Mouse (Mus musculus) intestine, embryonic 16.5 days (tissue): ENCODE measurements around the gene Ceacam16. TPM values are rescaled to one million over a fixed set of nuclear protein-coding genes. Genes with fewer than 3 reads are reported as not detected.

Source experiments
- ATAC-seq: fragments of 200-750 bp; cut with Nextera tagmentation; 2 replicates; pipeline ENCODE4 v1.8.0; 2017; ENCODE audit warnings: moderate TSS enrichment, moderate library complexity
- H3K27ac ChIP-seq: fragments of 300-500 bp; sonication (generic); 2 replicates; pipeline ENCODE4 v1.5.1; 2014; ENCODE audit warnings: mild to moderate bottlenecking, low read length
- H3K27me3 ChIP-seq: fragments of 300-500 bp; sonication (generic); replicated peaks from 2 replicates; pipeline ENCODE4 v1.6.1; 2014; ENCODE audit warnings: low read length, control low read depth, mixed read lengths; ENCODE audit not compliant: control insufficient read depth, insufficient read depth
- H3K36me3 ChIP-seq: fragments of 300-500 bp; sonication (generic); 2 replicates; pipeline ENCODE4 v1.6.1; 2014; ENCODE audit warnings: low read length, control low read depth; ENCODE audit not compliant: control insufficient read depth, insufficient read depth
- H3K4me1 ChIP-seq: fragments of 300-500 bp; sonication (generic); 2 replicates; pipeline ENCODE4 v1.6.1; 2014; ENCODE audit warnings: low read length, control low read depth, mixed read lengths; ENCODE audit not compliant: control insufficient read depth, insufficient read depth
- H3K4me2 ChIP-seq: fragments of 300-500 bp; sonication (generic); 2 replicates; pipeline ENCODE4 v1.6.1; 2014; ENCODE audit warnings: low read depth, low read length, control low read depth
- H3K4me3 ChIP-seq: fragments of 300-500 bp; sonication (generic); 2 replicates; pipeline ENCODE4 v1.5.1; 2014; ENCODE audit warnings: mild to moderate bottlenecking, low read length
- H3K9ac ChIP-seq: fragments of 300-500 bp; sonication (generic); 2 replicates; pipeline ENCODE4 v1.6.1; 2014; ENCODE audit warnings: low read depth, low read length
- H3K9me3 ChIP-seq: fragments of 300-500 bp; sonication (generic); 2 replicates; pipeline ENCODE4 v1.6.1; 2016; ENCODE audit warnings: low read length, control low read depth; ENCODE audit not compliant: control insufficient read depth
- WGBS: fragments of 180-500 bp; shearing (Covaris S2); extraction: QIAGEN DNeasy Blood & Tissue Kit; methylation state at CpG from one replicate; pipeline ENCODE4 v1.1.7; 2014; 5-methylcytosine and 5-hydroxymethylcytosine counted together
- polyA plus RNA-seq: library from polyadenylated mRNA; unstranded; fragments of >200 nt; fragmentation: Nextera tagmentation; extraction: Ambion mirVana; gene quantifications from 2 replicates; pipeline ENCODE4 v1.2.1, GENCODE M21; 2015

The Ceacam16 gene
- polyA plus RNA-seq, 1 experiment from 2014 or later = not detected

DNA sequence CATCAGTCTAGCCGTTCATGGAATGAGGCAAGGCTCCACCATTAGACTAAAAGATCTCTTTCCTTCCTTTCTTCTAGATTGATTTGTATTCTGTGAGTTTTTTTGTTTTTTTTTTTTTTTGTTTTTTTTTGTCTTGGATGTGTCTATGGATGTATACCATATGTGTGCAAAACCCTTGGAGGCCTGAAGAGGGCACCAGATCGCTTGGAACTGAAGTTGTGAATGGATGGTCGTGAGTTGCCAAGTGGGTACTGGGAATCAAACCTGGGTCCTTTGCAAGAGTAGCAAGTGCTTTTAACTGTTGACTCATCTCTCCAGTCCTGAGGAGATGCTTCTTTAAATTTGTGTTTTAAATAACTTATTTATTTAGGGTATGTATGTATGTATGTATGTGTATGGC is 27.0 kb downstream of the Ceacam16 start:
- H3K27me3 ChIP-seq = no peaks in the 10 kb centered on the region
- H3K4me2 ChIP-seq = no peak overlapping the region
- no peaks in the 10 kb centered on the region for H3K36me3 ChIP-seq
- peaks cover 3% of the 10 kb centered on the region; the same call in 1 of the 2 replicates for H3K9me3 ChIP-seq
- H3K9ac ChIP-seq = no peak overlapping the region
- WGBS = 69% methylated on average over 3 of the region's 3 CpGs
- no peak overlapping the region for H3K4me3 ChIP-seq
- no peak for ATAC-seq
- no peak overlapping the region for H3K27ac ChIP-seq
- H3K4me1 ChIP-seq = peaks cover 21% of the 10 kb centered on the region

DNA sequence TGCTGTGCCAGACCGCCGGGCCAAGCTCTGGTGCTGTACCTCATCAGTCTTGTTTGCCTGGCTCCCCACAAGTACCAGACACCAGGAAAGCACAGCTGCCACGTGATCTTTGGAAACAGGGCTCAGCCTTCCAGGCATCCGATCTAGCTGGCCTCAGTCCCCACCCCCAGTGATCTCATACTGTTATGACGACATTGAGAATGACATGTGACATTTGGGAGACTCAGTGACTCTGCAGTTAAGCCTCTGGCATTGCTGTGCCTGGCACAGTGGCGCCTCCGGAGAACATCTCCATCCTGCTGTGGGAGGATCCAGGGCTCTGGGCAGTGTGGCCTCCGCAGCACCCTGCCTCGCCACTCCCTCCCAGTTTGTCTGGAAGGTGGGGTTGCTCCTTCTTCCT is 29.3 kb downstream of the Ceacam16 start:
- whole genome bisulfite sequencing = 36% methylated on average over 9 of the region's 9 CpGs
- ATAC-seq = peak; percentile 31
- H3K27ac ChIP-seq = no peak overlapping the region; the same call in 1 of the 2 replicates

GRCm38 (mm10) chr7:19830682-19831156 is 30.4 kb downstream of the Ceacam16 start:
- H3K9me3 ChIP-seq = peaks cover 3% of the 10 kb centered on the region; the same call in 1 of the 2 replicates
- H3K27me3 ChIP-seq = no peaks in the 10 kb centered on the region
- H3K4me1 ChIP-seq = peaks cover 30% of the 10 kb centered on the region
- peak; percentile 90 for ATAC-seq
- H3K4me2 ChIP-seq = peak overlapping the region; percentile 32; the same call in 1 of the 2 replicates
- H3K4me3 ChIP-seq = no peak overlapping the region
- H3K9ac ChIP-seq = peak overlapping the region; percentile 44
- 27% methylated on average over 13 of the region's 13 CpGs for WGBS
- H3K36me3 ChIP-seq = no peaks in the 10 kb centered on the region
- H3K27ac ChIP-seq = peak overlapping the region; percentile 53

More for the DNA sequence above, 29.3 kb downstream of the Ceacam16 start:
- no peak overlapping the region for H3K4me2 ChIP-seq
- no peaks in the 10 kb centered on the region for H3K36me3 ChIP-seq
- no peaks in the 10 kb centered on the region for H3K27me3 ChIP-seq
- H3K4me3 ChIP-seq = no peak overlapping the region
- H3K9me3 ChIP-seq = peaks cover 3% of the 10 kb centered on the region; the same call in 1 of the 2 replicates
- H3K4me1 ChIP-seq = peaks cover 24% of the 10 kb centered on the region
- no peak overlapping the region for H3K9ac ChIP-seq

DNA sequence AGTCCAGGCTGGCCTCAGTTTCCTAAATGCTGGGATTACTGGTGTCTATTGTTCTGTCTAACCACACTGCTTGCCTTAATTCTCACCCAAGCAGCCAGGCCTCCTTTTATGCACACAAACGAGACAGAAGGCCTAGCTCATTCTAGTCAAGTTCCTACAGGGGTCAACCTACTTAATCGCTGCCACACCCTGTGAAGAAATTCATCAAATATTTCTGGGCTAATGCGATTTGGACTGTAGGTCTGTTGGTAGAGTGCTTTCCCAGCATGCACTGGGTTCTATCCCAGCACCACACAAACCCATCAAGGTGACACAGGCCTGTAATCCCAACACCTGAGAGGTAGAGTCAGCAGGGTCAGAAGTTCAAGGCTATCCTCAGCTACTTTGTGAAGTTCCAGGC is 31.4 kb downstream of the Ceacam16 start:
- Histone ChIP-seq H3K27me3 (no peaks in the 10 kb centered on the region), H3K4me2 (no peak overlapping the region), H3K4me3 (no peak overlapping the region), H3K9ac (no peak overlapping the region), H3K4me1 (peaks cover 35% of the 10 kb centered on the region), H3K27ac (no peak overlapping the region), H3K9me3 (peaks cover 3% of the 10 kb centered on the region; the same call in 1 of the 2 replicates), H3K36me3 (no peaks in the 10 kb centered on the region)
- ATAC-seq = no peak
- WGBS = 83% methylated on average over 3 of the region's 3 CpGs

DNA sequence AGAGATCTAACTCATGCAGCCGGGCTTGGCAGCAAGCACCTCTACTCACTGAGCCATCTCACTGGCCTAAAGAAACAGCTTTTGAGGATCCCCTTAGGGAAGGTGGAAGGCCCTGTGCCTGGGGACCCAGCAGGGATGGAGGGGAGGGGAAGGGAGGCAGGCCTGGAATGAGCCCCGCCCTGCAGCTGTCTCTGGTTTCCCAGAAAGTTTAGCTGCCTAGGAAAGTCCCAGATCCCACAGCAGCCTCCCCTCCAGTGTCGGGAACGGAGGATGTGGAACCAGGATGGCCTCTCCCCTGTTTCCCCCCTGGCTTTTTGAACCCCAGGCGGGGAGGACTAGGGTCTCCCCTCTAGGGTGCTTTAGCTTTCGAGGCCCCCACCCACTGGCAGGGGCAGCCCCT is 34.3 kb downstream of the Ceacam16 start:
- peak overlapping the region; percentile 33; the same call in 1 of the 2 replicates for H3K9ac ChIP-seq
- no peak for ATAC-seq
- H3K27ac ChIP-seq = peak overlapping the region; percentile 15; the same call in 1 of the 2 replicates
- H3K9me3 ChIP-seq = peaks cover 3% of the 10 kb centered on the region; the same call in 1 of the 2 replicates
- 0 out of 2 replicates have a peak, but pooled peaks cover 3% of the 10 kb centered on the region for H3K27me3 ChIP-seq
- H3K4me1 ChIP-seq = peaks cover 55% of the 10 kb centered on the region
- whole genome bisulfite sequencing = 35% methylated on average over 6 of the region's 6 CpGs
- no peak overlapping the region for H3K4me2 ChIP-seq
- no peak overlapping the region for H3K4me3 ChIP-seq
- H3K36me3 ChIP-seq = no peaks in the 10 kb centered on the region

DNA sequence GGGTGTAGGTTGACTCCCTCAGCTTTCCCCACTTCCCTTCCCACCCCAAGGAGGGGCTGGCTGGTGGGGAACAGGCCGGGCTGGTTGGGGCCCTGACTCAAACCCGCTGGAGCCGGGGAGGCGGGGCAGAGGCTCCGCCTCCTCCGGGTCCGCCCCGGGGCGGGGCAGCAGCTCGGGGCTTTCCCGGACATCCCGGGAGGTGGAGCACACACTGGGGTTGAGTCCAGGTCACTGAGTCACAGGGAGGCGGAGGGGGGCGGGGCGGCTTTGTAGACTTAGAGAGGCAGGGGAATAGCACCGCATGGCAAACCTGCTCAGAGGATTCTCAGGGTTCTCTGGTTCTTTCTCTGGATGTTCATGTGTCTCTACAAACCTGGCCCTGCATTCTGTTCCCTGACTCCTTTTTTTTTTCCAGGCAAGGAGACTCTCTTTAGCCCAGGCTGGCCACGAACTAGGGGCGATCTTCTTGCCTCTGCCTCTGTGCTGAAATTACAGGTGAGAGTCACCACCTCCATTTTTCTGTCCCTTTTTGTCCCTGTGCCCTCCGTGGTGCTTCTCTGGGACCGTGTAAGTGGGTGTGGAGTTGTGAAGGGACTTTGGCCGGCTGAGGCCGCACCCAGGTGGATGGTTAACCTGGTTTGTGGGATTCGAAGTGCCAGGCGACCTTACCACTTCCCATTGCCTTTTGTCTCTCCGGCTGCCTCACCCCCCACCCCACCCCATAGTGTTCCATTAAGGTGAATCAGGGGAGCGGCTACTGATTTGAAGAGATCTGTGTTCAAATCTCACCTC is 36.7 kb downstream of the Ceacam16 start:
- Histone ChIP-seq H3K4me1 (peaks cover 42% of the 10 kb centered on the region), H3K27ac (peak overlapping the region; percentile 95), H3K4me2 (peak overlapping the region; percentile 57), H3K4me3 (peak overlapping the region; percentile 28), H3K9ac (peak overlapping the region; percentile 62), H3K9me3 (peaks cover 3% of the 10 kb centered on the region; the same call in 1 of the 2 replicates), H3K36me3 (0 out of 2 replicates have a peak, but pooled peaks cover 2% of the 10 kb centered on the region), H3K27me3 (0 out of 2 replicates have a peak, but pooled peaks cover 3% of the 10 kb centered on the region)
- WGBS = 13% methylated on average over 26 of the region's 26 CpGs
- ATAC-seq = peak; percentile 88

GRCm38 (mm10) chr7:19823256-19824181 is 37.6 kb downstream of the Ceacam16 start:
- WGBS = 24% methylated on average over 16 of the region's 16 CpGs
- Histone ChIP-seq H3K27me3 (0 out of 2 replicates have a peak, but pooled peaks cover 3% of the 10 kb centered on the region), H3K4me2 (peak overlapping the region; percentile 85), H3K9me3 (no peaks in the 10 kb centered on the region), H3K9ac (peak overlapping the region; percentile 46), H3K4me1 (peaks cover 45% of the 10 kb centered on the region), H3K4me3 (no peak overlapping the region; the same call in none of the 2 replicates), H3K27ac (peak overlapping the region; percentile 95), H3K36me3 (0 out of 2 replicates have a peak, but pooled peaks cover 2% of the 10 kb centered on the region)
- ATAC-seq = peak; percentile 8; the same call in 1 of the 2 replicates

DNA sequence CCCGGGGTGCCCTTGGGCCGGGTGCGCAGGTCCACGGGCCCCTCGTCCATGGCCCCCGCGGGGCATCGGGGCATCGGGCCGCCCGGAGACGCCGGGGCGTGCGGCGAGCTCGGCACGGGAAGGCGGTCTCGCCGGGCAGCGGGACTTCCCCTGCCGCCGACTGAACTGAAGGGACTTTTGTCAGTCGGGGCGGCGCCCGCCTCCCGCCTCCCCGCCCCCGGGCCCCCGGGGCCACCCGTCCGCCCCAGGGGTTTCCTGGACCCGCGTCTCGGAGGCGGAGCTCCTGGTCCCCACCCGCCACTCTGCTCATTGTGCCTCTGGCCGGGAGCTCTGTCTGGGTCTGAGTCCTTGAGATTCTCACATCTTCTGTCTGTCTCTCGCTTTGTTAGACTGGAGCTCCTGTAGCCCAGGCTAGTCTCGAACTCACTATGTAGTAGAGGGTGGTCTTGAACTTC is 38.5 kb downstream of the Ceacam16 start, which contains the start of gene Bcl3:
Gene Bcl3, minus strand, starts transcription at position 167 of the 455 bp plus-strand sequence.
- Histone ChIP-seq H3K9ac (peak within 1 kb of the TSS; percentile 88), H3K4me3 (peak within 1 kb of the TSS; percentile 68), H3K27ac (peak within 1 kb of the TSS; percentile 95), H3K9me3 (no peaks in the 10 kb centered on the region), H3K4me2 (peak within 1 kb of the TSS; percentile 85), H3K27me3 (0 out of 2 replicates have a peak, but pooled peaks cover 3% of the 10 kb centered on the region), H3K36me3 (0 out of 2 replicates have a peak, but pooled peaks cover 2% of the 10 kb centered on the region), H3K4me1 (peaks cover 51% of the 10 kb centered on the region)
- WGBS = under 1% methylated on average over 37 of the region's 42 CpGs
- peak; percentile 45 for ATAC-seq
